Mouse (Mus musculus): ENCODE measurements around the gene 1700017N19Rik. TPM values are rescaled to one million over a fixed set of nuclear protein-coding genes. Genes with fewer than 3 reads are reported as not detected.

The 1700017N19Rik gene
- polyA plus RNA-seq, 1 experiment from 2014 or later: not detected

GRCm38 (mm10) chr10:100645331-100645935 lies 55.1 kb downstream of the 1700017N19Rik start:
- Histone ChIP-seq H3K4me3 (ENCODE audit: low read depth, low read length) (no peak overlapping the region), H3K4me2 (replicated peaks; ENCODE audit: low read depth, low read length) (no peak overlapping the region), H3K27ac (ENCODE audit: low read length) (no peak overlapping the region), H3K36me3 (ENCODE audit: insufficient read depth, low read length) (no peaks in the 10 kb centered on the region), H3K9me3 (ENCODE audit: low read length) (no peaks in the 10 kb centered on the region), H3K9ac (replicated peaks; ENCODE audit: low read depth) (no peak overlapping the region), H3K4me1 (ENCODE audit: insufficient read depth, low read depth, low read length) (no peaks in the 10 kb centered on the region), H3K27me3 (replicated peaks; ENCODE audit: insufficient read depth, low read length) (no peaks in the 10 kb centered on the region)
- TF ChIP-seq CTCF (IDR thresholded peaks at IDR 0.05) (no peak), EP300 (IDR thresholded peaks at IDR 0.05) (no peak)
- DNase-seq (ENCODE audit: low spot score) (no peak), ATAC-seq (no peak)
- WGBS: 73% methylated on average over 4 of the region's 4 CpGs

GRCm38 (mm10) chr10:100654183-100654582 lies 63.9 kb downstream of the 1700017N19Rik start:
- H3K36me3 ChIP-seq (ENCODE audit: insufficient read depth, low read length): no peaks in the 10 kb centered on the region
- H3K27ac ChIP-seq (ENCODE audit: low read length): no peak overlapping the region
- no peaks in the 10 kb centered on the region for H3K27me3 ChIP-seq (replicated peaks; ENCODE audit: insufficient read depth, low read length)
- no peak for TF ChIP-seq CTCF (IDR thresholded peaks at IDR 0.05)
- no peak for TF ChIP-seq EP300 (IDR thresholded peaks at IDR 0.05)
- no peak for ATAC-seq
- no peak overlapping the region for H3K4me2 ChIP-seq (replicated peaks; ENCODE audit: low read depth, low read length)
- no peaks in the 10 kb centered on the region for H3K9me3 ChIP-seq (ENCODE audit: low read length)
- no peak overlapping the region for H3K9ac ChIP-seq (replicated peaks; ENCODE audit: low read depth)
- H3K4me3 ChIP-seq (ENCODE audit: low read depth, low read length): no peak overlapping the region
- DNase-seq (ENCODE audit: low spot score): no peak
- H3K4me1 ChIP-seq (ENCODE audit: insufficient read depth, low read depth, low read length): no peaks in the 10 kb centered on the region

- Histone ChIP-seq H3K9ac (replicated peaks; ENCODE audit: low read depth) (no peak overlapping the region), H3K4me2 (replicated peaks; ENCODE audit: low read depth, low read length) (no peak overlapping the region), H3K27ac (ENCODE audit: low read length) (no peak overlapping the region), H3K9me3 (ENCODE audit: low read length) (no peaks in the 10 kb centered on the region), H3K36me3 (ENCODE audit: insufficient read depth, low read length) (no peaks in the 10 kb centered on the region), H3K27me3 (replicated peaks; ENCODE audit: insufficient read depth, low read length) (no peaks in the 10 kb centered on the region), H3K4me3 (ENCODE audit: low read depth, low read length) (no peak overlapping the region), H3K4me1 (ENCODE audit: insufficient read depth, low read depth, low read length) (no peaks in the 10 kb centered on the region)
- 68% methylated on average over 2 of the region's 2 CpGs for WGBS
- no peak for TF ChIP-seq CTCF (IDR thresholded peaks at IDR 0.05)
- TF ChIP-seq EP300 (IDR thresholded peaks at IDR 0.05): no peak
- ATAC-seq (no peak), DNase-seq (ENCODE audit: low spot score) (no peak)
Measured at GRCm38 (mm10) chr10:100661970-100662590, 71.8 kb downstream of the 1700017N19Rik start.

Other genes with a start within 250 kb of the 1700017N19Rik start
- not detected in 2 replicates for gene Gm4302, start 249.6 kb upstream of the 1700017N19Rik start, polyA plus RNA-seq (2015; fragmentation: Nextera tagmentation; extraction: Ambion mirVana)
- gene Gm4303, start 244.5 kb upstream of the 1700017N19Rik start, polyA plus RNA-seq (2015; fragmentation: Nextera tagmentation; extraction: Ambion mirVana): not detected in 2 replicates
- gene Gm4305, start 239.4 kb upstream of the 1700017N19Rik start, polyA plus RNA-seq (2015; fragmentation: Nextera tagmentation; extraction: Ambion mirVana): not detected in 2 replicates
- gene Gm4307, start 229.1 kb upstream of the 1700017N19Rik start, polyA plus RNA-seq (2015; fragmentation: Nextera tagmentation; extraction: Ambion mirVana): not detected in 2 replicates
- gene Gm4312, start 207.9 kb upstream of the 1700017N19Rik start, polyA plus RNA-seq (2015; fragmentation: Nextera tagmentation; extraction: Ambion mirVana): not detected in 2 replicates
- gene Tmtc3, start 103.1 kb upstream of the 1700017N19Rik start, polyA plus RNA-seq (2015; fragmentation: Nextera tagmentation; extraction: Ambion mirVana): 9.6 and 10.7 TPM in 2 replicates
- 3.1 and 4.3 TPM in 2 replicates for gene Cep290, start 102.9 kb upstream of the 1700017N19Rik start, polyA plus RNA-seq (2015; fragmentation: Nextera tagmentation; extraction: Ambion mirVana)
- 4.0 and 5.4 TPM in 2 replicates for gene 4930430F08Rik, start 61 bp upstream of the 1700017N19Rik start, polyA plus RNA-seq (2015; fragmentation: Nextera tagmentation; extraction: Ambion mirVana)

Measured in lung, postnatal 0 days (tissue).